Mouse (Mus musculus) midbrain, postnatal 0 days (tissue): Measurements from ENCODE around the gene Kalrn. TPM values are rescaled to one million over a fixed set of nuclear protein-coding genes. Genes with fewer than 3 reads are reported as not detected.
A peak's percentile ranks its signal among the peaks of the same experiment; 100 is the strongest.

ENCODE experiments used
- ATAC-seq: fragments of 200-750 bp; cut with Nextera tagmentation; 2 replicates; pipeline ENCODE4 v1.8.0; 2017; ENCODE audit warnings: moderate number of reproducible peaks, mild to moderate bottlenecking, moderate TSS enrichment, moderate library complexity; ENCODE audit not compliant: low FRiP score
- DNase-seq: peaks from one replicate; pipeline ENCODE4 v3.0.0-alpha.2; 2015; ENCODE audit warnings: low spot score
- H3K27ac ChIP-seq: fragments of 300-500 bp; sonication (generic); 2 replicates; pipeline ENCODE4 v1.5.1; 2014; ENCODE audit warnings: low read depth, mild to moderate bottlenecking, low read length, mixed read lengths
- H3K27me3 ChIP-seq: fragments of 300-500 bp; sonication (generic); 2 replicates; pipeline ENCODE4 v1.6.1; 2014; ENCODE audit warnings: low read length, control low read depth, mixed read lengths; ENCODE audit not compliant: insufficient read depth
- H3K36me3 ChIP-seq: fragments of 300-500 bp; sonication (generic); 2 replicates; pipeline ENCODE4 v1.6.1; 2014; ENCODE audit warnings: low read length, control low read depth, mixed read lengths; ENCODE audit not compliant: insufficient read depth
- H3K4me1 ChIP-seq: fragments of 300-500 bp; sonication (generic); 2 replicates; pipeline ENCODE4 v1.6.1; 2014; ENCODE audit warnings: mild to moderate bottlenecking, control low read depth, antibody characterized with exemption, low read length, mixed read lengths; ENCODE audit not compliant: insufficient read depth
- H3K4me2 ChIP-seq: fragments of 300-500 bp; sonication (generic); 2 replicates; pipeline ENCODE4 v1.6.1; 2014; ENCODE audit warnings: low read depth, mild to moderate bottlenecking, low read length, mixed read lengths; ENCODE audit not compliant: poor library complexity, severe bottlenecking
- H3K4me3 ChIP-seq: fragments of 300-500 bp; sonication (generic); 2 replicates; pipeline ENCODE4 v1.5.1; 2014; ENCODE audit warnings: low read depth, mild to moderate bottlenecking, low read length, moderate library complexity
- H3K9ac ChIP-seq: fragments of 300-500 bp; sonication (generic); replicated peaks from 2 replicates; pipeline ENCODE4 v1.6.1; 2014; ENCODE audit warnings: mild to moderate bottlenecking, low read length, moderate library complexity, mixed read lengths; ENCODE audit not compliant: poor library complexity, severe bottlenecking
- H3K9me3 ChIP-seq: fragments of 300-500 bp; sonication (generic); 2 replicates; pipeline ENCODE4 v1.6.1; 2016; ENCODE audit warnings: low read length, control low read depth
- CTCF ChIP-seq: IDR thresholded peaks from 2 replicates; pipeline ENCODE4 v1.5.1; 2016; ENCODE audit warnings: antibody characterized with exemption, mild to moderate bottlenecking
- WGBS: fragments of 180-500 bp; shearing (Covaris S2); extraction: QIAGEN DNeasy Blood & Tissue Kit; methylation state at CpG from one replicate; pipeline ENCODE4 v1.1.7; 2014; 5-methylcytosine and 5-hydroxymethylcytosine counted together
- polyA plus RNA-seq: library from polyadenylated mRNA; unstranded; fragments of >200 nt; fragmentation: Nextera tagmentation; extraction: Ambion mirVana; gene quantifications from 2 replicates; pipeline ENCODE4 v1.2.1, GENCODE M21; 2015
- total RNA-seq: library from RNA; depleted of rRNA; stranded (reverse); fragments of >200 nt; gene quantifications from 2 replicates; pipeline ENCODE4 v1.2.3, GENCODE M21; 2014

Kalrn gene
- total and polyA plus RNA-seq, 2 experiments from 2014 or later = 23.6 to 128 TPM

DNA sequence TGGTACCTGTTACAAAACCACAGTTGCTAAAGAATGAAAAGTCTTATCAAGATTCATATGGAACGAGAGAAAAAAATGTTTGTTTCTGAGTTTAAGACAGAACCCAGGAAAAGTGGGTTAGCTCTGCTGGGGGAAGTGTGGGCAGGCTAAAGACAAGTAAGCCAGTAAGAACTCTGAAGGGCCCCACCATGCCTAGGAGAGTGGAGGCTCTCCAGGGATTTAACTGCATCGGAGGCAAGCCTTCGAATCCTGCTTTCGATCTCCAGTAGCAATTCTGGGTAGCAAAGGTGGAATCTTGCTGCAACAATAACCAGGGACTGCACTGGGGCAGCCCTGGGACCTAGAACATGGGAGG lies 526.3 kb downstream of the Kalrn start:
- no peak for ATAC-seq
- Histone ChIP-seq H3K9ac (no peak overlapping the region), H3K4me2 (no peak overlapping the region), H3K4me1 (no peaks in the 10 kb centered on the region), H3K27ac (no peak overlapping the region), H3K9me3 (no peaks in the 10 kb centered on the region), H3K36me3 (peaks cover 11% of the 10 kb centered on the region), H3K27me3 (no peaks in the 10 kb centered on the region), H3K4me3 (no peak overlapping the region)
- no peak for TF ChIP-seq CTCF
- 89% methylated on average over 4 of the region's 4 CpGs for WGBS
- no peak for DNase-seq

GRCm38 (mm10) chr16:34046268-34047005 lies 526.9 kb downstream of the Kalrn start:
- DNase-seq = no peak
- no peak overlapping the region for H3K4me3 ChIP-seq
- no peak overlapping the region for H3K27ac ChIP-seq
- H3K4me2 ChIP-seq = no peak overlapping the region
- TF ChIP-seq CTCF = no peak
- WGBS = 85% methylated on average over 13 of the region's 13 CpGs
- no peak for ATAC-seq
- no peak overlapping the region for H3K9ac ChIP-seq
- H3K27me3 ChIP-seq = no peaks in the 10 kb centered on the region
- no peaks in the 10 kb centered on the region for H3K4me1 ChIP-seq
- H3K36me3 ChIP-seq = peaks cover 14% of the 10 kb centered on the region
- H3K9me3 ChIP-seq = no peaks in the 10 kb centered on the region

GRCm38 (mm10) chr16:34044539-34044938 lies 528.8 kb downstream of the Kalrn start:
- no peaks in the 10 kb centered on the region for H3K9me3 ChIP-seq
- H3K4me3 ChIP-seq = no peak overlapping the region
- DNase-seq = no peak
- no peak for TF ChIP-seq CTCF
- H3K4me1 ChIP-seq = no peaks in the 10 kb centered on the region
- 90% methylated on average over 8 of the region's 8 CpGs for WGBS
- no peaks in the 10 kb centered on the region for H3K27me3 ChIP-seq
- no peak overlapping the region for H3K9ac ChIP-seq
- H3K4me2 ChIP-seq = no peak overlapping the region
- peaks cover 10% of the 10 kb centered on the region for H3K36me3 ChIP-seq
- no peak overlapping the region for H3K27ac ChIP-seq
- no peak for ATAC-seq

GRCm38 (mm10) chr16:34043048-34043795 lies 530.1 kb downstream of the Kalrn start:
- no peak for TF ChIP-seq CTCF

GRCm38 (mm10) chr16:34042586-34042985 lies 530.7 kb downstream of the Kalrn start:
- 89% methylated on average over 4 of the region's 4 CpGs for WGBS
- Histone ChIP-seq H3K36me3 (peaks cover 23% of the 10 kb centered on the region), H3K27me3 (no peaks in the 10 kb centered on the region), H3K4me2 (no peak overlapping the region), H3K4me1 (no peaks in the 10 kb centered on the region), H3K9ac (no peak overlapping the region), H3K27ac (no peak overlapping the region), H3K4me3 (no peak overlapping the region), H3K9me3 (no peaks in the 10 kb centered on the region)
- DNase-seq (no peak), ATAC-seq (no peak)
- no peak for TF ChIP-seq CTCF

More at GRCm38 (mm10) chr16:34043048-34043795, 530.1 kb downstream of the Kalrn start:
- no peak for DNase-seq
- Histone ChIP-seq H3K4me3 (no peak overlapping the region), H3K9me3 (no peaks in the 10 kb centered on the region), H3K36me3 (peaks cover 16% of the 10 kb centered on the region), H3K27ac (no peak overlapping the region), H3K27me3 (no peaks in the 10 kb centered on the region), H3K9ac (no peak overlapping the region), H3K4me1 (no peaks in the 10 kb centered on the region), H3K4me2 (no peak overlapping the region)
- WGBS = 88% methylated on average over 6 of the region's 6 CpGs
- ATAC-seq = no peak

GRCm38 (mm10) chr16:34040276-34040675 lies 533.1 kb downstream of the Kalrn start:
- Histone ChIP-seq H3K9me3 (no peaks in the 10 kb centered on the region), H3K4me3 (no peak overlapping the region), H3K36me3 (peaks cover 30% of the 10 kb centered on the region), H3K4me2 (no peak overlapping the region), H3K4me1 (no peaks in the 10 kb centered on the region), H3K27me3 (no peaks in the 10 kb centered on the region), H3K27ac (no peak overlapping the region), H3K9ac (no peak overlapping the region)
- WGBS = 77% methylated on average over 6 of the region's 6 CpGs
- no peak for ATAC-seq
- DNase-seq = peak; percentile 17
- peak; percentile 8; the same call in 1 of the 2 replicates for TF ChIP-seq CTCF
